Mouse (Mus musculus) CH12F3 (cell line): ENCODE results near the gene Ppp5c.

Experiments
- in situ Hi-C: fragments of 300-500 bp; cut with MboI; formaldehyde crosslinking; loops from 2 replicates; pipeline ENCODE4 v1.14.3; 2020; ENCODE audit warnings: low sequenced_read_pairs

Gene Ppp5c

DNA sequence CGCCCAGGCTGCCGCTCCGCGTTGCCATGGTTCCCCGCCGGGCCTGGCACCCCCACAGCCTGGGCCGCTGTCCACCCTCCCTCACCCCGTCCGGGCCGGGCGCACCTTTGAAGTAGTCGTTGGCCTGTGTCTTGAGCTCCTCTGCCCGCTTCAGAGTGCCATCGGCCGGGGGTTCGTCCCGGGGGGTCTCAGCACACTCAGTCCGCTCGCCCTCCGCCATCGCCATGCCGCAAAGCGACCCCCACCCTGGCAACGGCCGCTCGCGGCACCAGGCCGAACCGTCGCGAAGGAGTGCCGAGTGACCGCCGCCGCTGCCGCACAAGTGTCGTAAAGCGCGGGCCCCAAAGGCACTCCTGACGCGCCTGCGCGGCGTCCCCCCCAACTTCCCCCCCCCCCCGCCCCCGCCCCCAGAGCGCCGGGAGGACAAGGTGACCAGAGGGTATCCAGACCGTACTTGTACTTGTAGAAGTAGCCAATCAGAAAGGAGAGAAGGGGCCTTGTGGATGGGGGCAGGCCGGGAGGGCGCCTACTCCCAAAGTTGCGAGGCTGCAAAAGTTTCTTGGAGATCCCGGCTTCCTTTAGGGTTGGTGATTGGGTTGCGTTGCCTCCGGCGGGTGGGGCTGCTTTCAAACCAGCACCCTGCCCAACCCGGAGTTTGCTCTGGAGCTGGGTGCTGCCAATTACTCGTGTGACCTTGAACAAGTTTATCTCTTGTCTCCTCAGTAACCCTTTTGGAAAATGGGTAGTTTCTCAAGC, at the start of gene Ppp5c:
Gene Ppp5c, minus strand, starts transcription at position 337 of the 756 bp plus-strand sequence.
- in situ Hi-C loops, result no loop called here

DNA sequence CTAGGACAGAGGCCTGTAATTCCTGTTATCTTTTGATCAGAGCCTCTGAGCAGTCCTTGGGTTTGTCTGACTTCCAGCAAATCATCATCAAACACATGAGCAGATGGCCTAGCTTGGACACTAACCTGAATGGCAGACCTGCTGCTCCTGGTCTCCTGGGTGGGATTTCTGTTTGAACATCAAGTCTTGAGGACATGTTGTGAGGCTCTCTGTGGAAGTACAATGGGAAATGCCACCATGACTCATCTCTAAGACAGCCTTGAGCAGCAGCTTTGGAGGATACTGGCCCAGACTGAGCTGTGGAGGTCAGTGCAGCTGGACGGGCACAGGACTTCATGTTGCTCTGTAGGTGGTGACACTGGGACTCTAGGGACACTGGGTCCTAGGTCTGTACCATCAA, 48.8 kb upstream of the Ppp5c start:
- in situ Hi-C loops, result no loop called here

DNA sequence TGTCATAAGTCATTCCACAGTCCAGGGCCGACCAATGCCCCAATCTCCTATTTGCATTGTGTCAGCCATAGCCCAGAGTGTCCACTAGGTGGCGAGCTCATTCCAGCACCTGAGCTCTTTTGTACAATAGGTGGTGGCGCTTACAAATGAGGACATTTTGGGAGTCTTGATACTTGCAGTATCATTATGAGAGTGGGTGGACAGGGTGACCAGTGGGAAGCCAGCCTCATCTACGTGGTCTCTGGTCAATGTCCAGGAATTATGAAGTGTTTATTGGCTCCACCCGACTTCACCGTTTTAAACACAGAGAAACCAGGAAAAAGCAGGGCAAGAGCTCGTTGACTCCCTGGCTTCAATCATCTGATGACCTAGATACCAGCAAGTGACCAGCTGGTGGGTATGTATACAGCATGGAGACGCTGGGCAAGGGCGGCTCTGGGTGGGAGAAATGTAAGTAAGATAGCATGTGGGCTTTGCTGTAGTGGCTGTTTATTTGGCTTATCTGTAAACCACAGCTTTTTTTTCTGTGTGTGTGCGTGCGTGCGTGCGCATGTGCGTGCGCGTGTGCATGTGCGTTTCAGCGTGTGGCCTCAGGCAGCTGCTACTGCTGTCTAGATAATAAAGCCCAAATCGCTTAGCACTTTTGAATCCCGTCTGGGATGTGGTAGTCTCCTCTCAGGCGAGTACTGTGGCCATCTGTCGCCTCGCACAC, 46.3 kb upstream of the Ppp5c start, which contains the start of gene Psg16:
Gene Psg16, plus strand, starts transcription at position 137 of the 712 bp plus-strand sequence.
- in situ Hi-C loops, result no loop called here

DNA sequence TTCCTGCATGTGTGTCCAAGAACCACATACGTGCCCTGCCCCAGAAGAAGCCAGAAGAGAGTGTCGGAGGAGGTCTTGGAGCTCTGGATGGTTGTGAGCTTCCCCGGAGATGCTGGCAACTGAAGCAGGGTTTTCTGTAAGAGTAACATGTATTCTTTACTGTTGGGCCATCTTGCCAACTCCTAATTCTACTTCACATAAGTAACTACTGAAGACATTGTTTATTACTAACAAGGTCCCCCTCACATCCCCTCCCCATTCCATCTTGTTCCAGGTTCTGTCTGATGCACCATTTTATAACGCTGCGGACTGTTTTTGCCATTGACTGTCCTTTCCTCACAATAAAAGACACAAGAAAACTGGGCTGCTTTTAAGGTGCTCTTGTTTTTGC, 45.8 kb upstream of the Ppp5c start:
- in situ Hi-C loops, result no loop called here

DNA sequence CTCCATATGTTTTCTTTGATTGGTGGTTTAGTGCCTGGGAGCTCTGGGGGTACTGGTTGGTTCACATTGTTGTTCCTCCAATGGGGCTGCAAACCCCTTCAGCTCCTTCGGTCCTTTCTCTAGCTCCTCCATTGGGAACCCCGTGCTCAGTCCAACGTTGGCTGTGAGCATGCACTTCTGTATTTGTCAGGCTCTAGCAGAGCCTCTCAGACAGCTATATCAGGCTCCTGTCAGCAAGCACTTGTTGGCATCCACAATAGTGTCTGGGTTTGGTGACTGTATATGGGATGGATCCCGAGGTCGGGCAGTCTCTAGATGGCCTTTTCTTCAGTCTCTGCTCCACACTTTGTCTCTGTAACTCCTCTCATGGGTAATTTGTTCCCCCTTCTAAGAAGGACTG, 39.9 kb upstream of the Ppp5c start:
- in situ Hi-C loops, result loop anchor here (5.0 kb wide), 1 partner anchor 55 kb away; no protein-coding TSS in a partner anchor

DNA sequence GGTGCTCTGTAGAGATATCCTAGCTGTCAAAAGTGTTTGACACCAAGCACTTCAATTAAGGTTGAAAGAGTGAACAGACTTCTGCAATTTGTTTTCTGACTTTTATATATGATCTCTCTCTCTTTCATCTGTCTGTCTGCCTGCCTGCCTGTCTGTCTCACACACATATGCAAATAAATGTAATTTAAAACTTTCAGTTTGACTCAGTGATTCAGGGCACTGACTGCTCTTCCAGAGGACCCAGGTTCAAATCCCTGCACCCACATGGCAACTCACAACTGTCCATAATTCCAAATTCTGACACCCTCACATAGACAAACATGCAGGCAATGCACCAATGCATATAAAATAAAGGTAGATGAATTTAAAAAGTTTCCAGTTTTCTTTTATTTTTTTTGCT, 39.3 kb upstream of the Ppp5c start:
- in situ Hi-C loops, result loop anchor here (5.0 kb wide), 1 partner anchor 55 kb away; no protein-coding TSS in a partner anchor

DNA sequence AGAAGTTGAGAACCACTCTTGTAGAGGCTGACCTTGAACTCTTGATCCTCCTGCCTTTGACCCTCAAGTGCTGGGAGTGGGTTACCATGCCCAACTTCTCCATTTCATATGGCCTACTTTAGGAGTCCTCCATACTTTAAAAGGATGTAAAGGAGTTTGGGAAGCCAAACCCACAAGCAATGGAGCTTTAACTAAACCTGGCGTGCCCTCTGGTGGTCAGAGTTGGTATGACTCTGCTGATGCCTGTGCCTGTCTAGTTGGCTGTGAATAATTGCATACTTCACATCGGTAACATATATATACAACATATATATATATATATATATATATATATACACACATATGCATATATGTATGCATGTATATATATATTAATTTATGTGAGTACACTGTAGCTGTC, 38.7 kb upstream of the Ppp5c start:
- in situ Hi-C loops, result loop anchor here (5.0 kb wide), 1 partner anchor 54 kb away; no protein-coding TSS in a partner anchor

DNA sequence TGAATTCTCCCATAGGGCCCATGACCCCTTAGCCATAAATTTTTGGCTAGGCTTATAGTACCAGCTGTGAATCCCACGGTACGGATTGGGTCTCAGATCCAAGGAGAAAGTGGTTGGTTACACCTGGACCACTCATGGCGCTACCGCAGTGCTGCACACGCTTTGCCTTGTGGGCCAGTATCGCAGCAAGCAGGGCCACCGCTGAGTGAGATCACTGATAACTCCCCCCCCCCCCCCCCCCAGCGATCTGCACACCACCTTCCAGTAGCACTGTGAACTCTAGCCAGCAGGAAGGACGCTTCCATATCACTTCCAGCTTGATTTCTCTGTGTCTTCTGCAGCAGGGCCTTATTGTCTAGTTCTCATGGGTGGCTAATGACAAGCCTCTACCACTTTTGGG, 37.9 kb upstream of the Ppp5c start:
- in situ Hi-C loops, result loop anchor here (5.0 kb wide), 1 partner anchor 53 kb away; no protein-coding TSS in a partner anchor

DNA sequence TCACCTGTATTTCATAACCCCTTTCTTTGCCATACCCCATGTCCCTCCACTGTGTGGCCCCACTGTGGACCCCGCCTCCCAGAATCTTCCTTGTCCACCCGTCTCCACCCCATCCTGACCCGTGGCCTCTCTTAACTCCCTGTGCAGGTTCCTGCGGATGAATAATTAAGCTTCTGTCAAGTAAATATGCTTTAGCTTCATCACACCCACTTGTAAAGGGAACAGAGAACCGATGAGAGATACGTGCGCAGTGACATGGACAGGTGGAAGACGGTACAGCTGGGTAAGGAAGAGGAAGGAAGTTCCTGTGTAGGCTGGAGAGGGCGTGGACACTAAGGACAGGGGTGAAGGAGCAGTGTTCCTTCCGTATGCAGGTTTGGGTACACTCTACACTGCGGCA, 35.1 kb upstream of the Ppp5c start:
- in situ Hi-C loops, result no loop called here

DNA sequence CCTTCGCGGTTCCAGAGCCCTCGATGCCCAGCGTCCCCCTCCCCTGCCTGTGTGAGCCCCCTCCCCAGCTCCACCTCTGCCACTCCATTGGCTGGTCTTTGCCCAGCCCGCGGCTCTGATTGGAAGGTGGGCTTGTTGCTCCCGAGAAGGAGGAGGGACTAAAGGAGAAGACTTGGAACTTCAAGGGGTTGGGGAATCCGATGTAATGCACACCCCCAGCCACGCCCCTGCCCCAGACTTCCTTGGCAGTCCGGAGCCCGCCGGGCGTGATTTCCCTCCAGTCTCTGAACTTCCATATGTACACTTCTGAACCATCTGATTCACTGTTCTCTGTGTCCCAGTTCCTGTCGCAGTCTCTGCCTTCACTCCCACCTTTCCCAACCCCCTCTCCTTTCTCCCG, 34.7 kb upstream of the Ppp5c start, which contains the start of gene Hif3a:
Gene Hif3a, minus strand, starts transcription at position 39 of the 400 bp plus-strand sequence.
- in situ Hi-C loops, result no loop called here

DNA sequence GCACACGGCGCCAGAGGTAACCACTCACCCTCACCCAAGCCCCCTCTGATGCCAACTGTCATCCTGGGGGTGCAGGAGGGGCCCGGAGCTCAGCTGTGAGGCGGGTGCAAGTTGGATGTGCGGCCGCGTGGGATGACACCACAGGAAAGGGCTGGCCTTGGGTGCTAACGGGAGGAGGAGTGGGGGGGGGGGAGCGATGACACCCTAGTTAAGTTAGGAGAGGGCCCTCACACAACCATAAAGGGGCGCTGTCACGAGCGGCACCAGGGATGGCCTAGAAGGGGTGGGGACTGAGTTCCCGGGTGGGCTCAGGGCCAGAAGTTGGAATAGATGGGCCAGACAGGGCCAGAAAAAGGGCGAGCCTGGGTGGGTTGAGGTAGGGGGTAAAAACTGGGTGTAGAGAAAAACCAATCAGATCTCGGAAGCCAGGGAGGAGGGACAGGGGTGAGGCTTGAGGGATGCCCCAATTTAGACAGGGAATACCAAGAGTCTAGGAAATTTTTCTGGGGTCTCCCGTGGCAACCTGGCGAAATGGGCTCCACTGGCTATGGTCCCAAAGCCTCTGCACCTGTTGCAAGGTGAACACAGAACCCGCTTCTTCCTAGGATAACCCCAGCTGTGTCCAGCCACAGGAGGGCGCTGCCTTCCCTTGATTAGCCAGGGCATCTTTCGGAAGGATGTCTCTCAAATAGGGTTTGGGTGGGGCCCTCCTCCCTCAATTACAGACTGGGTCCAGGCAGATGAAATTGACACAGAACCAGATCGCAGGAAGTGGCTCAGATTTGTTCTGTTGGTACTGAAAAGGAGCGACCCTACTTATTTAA, 33.3 kb upstream of the Ppp5c start:
- in situ Hi-C loops, result no loop called here

DNA sequence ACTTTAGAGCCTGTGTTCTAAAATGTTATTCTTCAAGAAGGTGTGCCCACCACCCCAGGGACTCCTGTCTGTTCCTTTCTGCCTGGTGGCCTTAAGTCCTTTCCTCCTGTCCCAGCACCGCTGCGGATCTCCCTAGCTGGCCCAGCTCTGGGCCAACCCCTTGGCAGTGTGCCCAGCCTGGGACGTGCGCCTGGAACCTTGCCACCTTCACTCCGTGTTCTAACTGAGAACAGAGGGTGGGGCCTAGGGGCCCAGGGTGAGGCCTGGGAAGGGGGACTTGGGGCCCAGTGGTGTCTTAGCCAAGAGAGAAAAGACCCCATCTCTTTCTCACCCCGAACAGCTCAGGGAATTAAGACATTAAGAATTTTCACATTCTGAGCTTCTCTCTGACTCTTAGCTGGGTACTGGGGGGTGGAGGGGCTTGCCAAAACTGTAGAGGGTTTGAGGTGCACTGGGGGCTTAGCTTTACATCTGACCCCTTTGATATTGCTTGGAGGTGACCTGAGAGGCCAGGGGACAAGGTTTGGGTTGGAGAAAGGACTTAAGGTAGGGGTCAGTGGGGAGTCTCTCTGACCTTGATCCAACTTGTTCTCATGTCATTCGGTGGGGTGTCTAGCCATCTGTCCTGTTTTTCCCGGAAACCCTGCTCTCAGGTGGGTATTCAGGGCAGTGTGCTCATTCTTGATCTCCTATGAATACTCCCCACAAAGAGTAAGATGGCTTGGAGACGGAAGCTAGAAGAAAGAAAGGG, 32.5 kb upstream of the Ppp5c start:
- in situ Hi-C loops, result no loop called here

DNA sequence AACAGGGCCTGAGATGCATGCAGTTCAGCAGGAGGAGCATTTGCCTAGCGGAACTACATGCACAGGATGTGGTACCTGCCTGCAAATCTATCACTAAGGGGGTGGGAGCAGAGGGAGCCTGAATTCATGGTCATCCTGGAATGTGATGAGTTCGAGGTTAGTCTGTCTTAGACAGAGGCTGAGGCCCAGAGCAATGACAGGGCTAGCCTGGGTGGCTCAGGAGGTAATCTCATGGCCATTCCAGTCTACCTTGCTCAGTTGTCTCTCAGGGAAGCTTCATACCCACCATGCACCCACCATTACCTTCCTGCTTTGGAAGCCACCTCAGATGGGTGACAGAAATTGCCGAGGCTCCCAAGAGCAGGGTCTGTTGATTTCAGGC, 31.7 kb upstream of the Ppp5c start:
- in situ Hi-C loops, result loop anchor here (10.0 kb wide), 1 partner anchor 125 kb away; no protein-coding TSS in a partner anchor

DNA sequence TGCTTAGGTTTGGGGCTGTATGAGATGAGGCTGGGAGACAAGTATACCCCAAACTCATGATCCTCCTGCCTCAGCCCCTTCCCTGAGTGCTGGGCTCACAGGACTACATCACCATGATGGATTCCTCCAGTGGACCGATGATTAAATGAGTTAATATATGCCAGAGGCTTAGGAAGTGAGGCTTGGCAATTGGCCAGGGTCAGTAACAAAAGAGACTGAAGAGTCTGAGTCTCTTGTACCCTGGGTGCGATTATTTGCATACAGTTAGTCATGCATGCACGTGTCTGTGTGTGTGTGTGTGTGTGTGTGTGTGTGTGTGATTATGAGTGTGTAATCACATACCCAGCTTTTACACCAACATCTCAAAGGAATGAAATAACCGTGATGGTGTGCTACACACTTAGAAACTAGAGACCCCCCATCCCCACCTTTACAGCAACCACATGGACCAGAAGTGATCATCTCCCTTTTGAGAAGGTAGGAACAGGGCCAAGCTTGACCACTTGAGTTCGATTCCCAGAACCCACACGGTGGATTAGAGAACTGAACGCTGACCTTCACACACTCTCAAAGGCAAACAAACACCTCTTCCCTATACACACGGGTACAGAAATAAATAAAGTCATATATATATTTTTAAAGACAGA, 31.2 kb upstream of the Ppp5c start:
- in situ Hi-C loops, result loop anchor here (10.0 kb wide), 1 partner anchor 124 kb away; no protein-coding TSS in a partner anchor

DNA sequence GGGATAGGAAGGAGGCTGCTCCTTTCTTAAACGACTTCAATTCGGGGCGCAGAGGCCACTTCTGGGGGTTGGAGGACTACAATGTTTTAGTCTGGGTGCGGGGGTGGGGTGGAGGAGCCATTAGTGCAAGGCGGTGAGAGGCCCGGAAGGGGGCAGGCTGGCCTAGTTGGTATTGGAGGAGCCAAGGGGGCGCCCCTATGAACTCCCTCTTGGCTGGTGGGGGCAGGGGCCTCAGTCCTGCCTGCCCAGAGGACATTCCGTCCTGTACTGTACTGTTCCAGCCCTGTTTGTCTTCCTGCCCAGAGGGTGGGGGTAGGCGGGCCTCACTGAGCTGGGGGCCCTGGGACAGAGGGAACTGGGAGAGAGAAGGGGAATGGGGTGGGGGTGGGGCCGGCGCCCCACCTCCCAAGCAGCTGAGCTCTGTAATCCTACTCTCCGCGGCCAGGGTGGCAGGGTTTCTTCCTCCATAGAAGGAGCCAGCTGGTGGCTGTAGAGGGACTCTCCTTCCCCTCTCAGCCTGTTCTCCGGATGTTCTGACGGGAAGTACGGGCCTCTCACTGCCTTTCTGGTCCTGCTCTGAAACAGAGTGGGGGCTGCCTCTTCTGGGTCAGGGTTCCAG, 30.5 kb upstream of the Ppp5c start:
- in situ Hi-C loops, result loop anchor here (10.0 kb wide), 1 partner anchor 123 kb away; no protein-coding TSS in a partner anchor

DNA sequence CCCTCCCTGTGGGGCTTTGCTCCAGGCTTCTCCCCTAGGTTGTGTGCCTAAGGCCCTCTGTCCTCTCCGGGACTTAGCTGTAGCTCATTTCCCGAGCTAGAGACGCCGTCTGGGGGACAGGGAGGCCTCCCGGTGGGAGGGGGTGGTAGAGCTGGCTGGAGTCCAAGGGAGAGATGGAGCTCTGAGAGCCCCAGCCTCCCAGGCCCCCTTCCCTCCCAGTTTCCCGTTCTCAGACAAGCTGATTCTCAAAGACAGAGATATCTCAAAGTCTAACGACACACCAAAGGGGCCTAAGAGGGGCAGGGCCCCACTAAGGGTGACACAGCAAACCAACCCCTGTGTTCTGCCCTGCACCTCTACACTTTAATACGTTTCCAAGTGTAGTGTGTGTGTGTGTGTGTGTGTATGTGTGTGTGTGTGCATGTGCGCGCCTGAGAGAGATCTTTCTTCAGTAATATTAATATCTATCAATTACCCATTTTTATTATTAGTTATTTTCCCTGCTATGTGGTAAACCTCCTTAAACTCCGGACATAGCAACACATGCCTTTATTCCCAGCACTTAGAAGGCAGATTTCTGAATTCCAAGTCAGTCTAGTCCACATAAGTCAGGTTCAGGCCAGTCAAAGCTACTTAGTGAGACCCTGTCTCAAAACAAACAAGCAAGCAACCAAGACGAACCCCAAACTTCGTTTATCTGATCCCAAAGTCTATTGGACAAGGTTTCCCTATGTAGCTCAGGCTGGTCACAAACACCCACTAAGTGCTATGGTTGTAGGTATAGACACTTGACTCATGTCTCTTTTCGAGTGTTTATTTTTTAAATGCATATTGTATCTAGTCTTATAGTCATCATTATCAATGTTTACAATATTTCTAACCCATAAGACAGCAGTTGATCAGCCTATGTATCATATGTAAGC, 29.1 kb upstream of the Ppp5c start:
- in situ Hi-C loops, result loop anchor here (10.0 kb wide), 1 partner anchor 122 kb away; no protein-coding TSS in a partner anchor

DNA sequence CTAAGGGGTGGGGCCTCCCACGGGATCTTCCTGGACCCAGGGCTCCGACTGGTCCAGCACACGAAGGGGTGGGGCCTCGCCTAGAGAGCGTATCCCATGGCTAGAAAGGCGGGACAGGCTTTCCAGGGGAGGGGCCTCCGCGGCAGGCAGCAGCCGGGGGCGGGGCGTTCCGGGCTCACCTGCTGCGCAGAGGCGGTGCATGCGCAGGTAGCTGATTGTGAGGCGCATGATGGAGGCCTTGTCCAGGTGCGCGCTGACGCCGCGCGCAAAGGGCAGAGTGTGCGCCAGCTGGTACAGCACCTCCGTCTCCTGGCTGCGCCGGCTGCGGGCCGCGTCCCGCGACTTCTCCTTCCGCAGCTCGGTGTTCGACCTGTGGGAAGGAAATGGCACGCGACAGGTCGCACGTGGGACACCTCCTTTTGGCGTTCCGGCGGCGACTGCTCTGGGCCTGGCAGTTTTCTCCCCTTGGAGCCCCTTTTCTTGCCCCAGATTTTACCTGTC, 28.4 kb upstream of the Ppp5c start:
- in situ Hi-C loops, result loop anchor here (10.0 kb wide), 1 partner anchor 121 kb away; no protein-coding TSS in a partner anchor
